Mouse (Mus musculus): ENCODE measurements around the gene Sag. TPM values are rescaled to one million over a fixed set of nuclear protein-coding genes. Genes with fewer than 3 reads are reported as not detected.
A peak's percentile ranks its signal among the peaks of the same experiment; 100 is the strongest.

Gene Sag
- polyA plus RNA-seq, 2 experiments from 2014 or later = 6.2 to 6.4 TPM

DNA sequence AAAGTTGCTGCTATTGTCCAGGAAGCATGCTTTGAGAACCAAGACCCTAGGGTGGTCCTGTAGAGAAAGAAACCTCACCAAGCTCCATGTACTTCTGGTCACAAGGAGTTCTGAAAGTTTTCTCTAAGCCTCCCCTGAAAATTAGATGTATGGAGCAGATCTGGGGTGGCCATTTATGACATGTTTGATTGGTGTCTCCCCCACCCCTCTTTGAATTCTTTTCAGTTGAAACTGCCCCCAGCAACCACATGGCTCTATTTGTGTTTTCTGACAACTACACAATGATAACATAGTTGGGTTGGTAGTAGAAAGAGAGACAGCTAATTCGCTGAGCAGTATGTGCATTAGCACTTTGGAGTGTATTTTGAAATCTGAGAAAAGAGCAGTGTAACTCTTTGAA is 52.0 kb downstream of the Sag start:
- ATAC-seq = no peak

DNA sequence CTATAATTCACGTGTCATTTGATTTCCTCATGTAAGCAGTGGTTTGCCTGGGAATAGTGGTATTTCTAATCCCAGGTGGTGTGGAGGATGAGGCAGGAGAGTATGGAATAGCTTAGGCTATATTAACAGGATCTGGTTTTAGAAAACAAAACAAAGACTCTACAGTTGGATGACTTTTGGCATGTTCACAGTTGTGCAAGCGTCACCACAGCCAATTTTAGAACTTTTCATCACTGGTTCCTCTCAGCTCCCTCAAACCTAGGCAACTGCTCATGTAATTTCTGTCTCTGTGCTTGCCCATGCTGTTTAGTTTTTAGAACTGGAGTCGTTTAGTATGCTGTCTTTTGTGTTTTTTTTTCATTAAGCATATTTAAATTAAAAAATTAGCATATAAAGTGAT is 53.3 kb downstream of the Sag start:
- no peak for ATAC-seq

DNA sequence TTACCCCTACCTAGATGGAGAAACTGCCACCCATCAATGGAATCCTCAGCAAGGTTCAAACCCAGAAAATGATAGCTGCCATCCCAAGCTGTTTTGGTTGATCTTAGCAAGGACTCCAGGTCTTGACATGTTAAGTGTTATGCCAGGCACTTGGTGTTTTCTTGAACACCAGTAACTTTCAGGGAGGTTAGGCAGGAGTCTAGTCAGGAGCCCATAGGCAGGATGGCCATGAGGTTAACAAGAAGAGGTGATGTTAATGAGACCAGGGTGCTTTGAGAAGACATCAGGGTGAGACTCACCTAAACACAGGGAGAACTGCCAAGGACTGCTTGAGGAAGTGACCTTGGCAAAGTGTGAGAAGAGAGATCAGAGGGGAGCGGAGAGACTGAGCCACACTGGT is 54.6 kb downstream of the Sag start:
- no peak for ATAC-seq

DNA sequence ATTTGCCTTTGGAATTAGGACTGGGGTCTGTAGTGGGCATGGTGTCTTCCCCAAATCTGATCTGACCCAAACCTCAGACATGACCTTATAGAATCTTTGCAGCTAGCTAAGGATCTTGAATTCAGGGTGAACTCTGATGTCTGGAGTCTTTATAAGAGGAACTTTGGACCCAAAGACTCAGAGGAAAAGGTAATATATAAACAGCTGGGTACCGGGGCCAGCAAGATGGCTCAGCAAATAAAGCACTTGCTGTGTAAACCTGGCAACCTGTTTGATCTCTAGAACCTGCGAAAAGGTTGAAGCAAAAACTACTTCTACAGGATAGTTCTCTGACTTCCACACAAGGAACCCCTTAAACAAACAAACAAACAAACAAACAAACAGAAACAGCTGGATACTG is 55.0 kb downstream of the Sag start:
- ATAC-seq = no peak

DNA sequence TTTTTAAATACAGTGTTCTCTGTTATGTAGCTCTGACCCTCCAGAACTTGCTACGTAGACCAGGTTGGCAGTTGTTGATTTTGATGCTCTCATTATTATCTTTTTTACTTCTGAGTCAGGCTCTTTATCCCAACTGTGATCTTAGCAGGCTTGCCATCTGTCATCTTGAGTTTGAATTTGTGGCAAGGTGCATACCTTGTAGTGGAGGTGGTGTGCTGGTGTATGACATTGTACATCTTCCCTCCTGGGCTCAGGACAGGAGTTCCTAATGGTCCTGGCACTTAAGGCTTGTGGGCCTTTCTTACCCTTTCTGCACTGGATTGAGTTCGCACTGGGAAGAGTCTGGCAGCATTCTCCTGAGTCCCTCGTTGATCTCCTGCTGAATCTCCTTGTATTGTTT is 60.1 kb downstream of the Sag start:
- ATAC-seq = no peak

DNA sequence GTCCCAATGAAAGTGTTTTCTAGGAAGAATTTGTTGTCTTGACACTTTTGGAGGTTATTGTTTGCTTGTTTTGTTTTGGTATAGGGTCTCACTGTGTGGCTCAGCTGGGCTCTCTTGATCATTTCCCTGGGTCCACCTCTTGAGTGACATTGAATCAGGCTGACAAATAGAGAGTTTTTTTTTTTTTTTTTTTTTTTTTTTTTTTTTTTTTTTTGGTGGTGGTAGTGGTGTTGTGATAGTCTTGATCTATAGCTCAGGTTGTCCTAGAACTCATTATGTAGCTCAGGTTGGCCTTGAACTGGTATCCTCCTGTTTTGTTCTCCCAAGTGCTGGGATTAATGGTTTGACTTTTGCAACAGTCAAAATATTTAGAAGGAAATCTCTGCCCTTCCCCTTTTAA is 61.4 kb downstream of the Sag start:
- ATAC-seq = no peak

DNA sequence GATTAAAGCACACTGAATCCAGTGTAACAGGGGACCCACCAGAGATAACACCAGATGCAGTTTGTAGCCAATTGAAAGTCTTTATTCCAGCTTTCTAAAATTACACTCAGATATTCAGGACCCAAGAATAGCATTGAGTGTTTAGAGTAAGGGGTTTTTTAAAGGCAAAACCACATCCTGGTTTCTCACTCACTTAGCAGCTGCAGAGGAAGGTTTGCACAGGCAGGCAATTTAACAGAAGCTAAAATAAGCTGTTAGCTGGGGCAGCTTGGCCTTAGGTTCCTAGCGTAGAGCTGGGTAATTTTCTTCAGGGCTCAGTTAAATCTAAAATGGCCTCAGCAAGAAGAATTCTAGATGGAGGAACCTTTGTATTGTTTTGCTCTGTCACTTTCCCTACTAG is 63.2 kb downstream of the Sag start:
- peak; percentile 95 for ATAC-seq

DNA sequence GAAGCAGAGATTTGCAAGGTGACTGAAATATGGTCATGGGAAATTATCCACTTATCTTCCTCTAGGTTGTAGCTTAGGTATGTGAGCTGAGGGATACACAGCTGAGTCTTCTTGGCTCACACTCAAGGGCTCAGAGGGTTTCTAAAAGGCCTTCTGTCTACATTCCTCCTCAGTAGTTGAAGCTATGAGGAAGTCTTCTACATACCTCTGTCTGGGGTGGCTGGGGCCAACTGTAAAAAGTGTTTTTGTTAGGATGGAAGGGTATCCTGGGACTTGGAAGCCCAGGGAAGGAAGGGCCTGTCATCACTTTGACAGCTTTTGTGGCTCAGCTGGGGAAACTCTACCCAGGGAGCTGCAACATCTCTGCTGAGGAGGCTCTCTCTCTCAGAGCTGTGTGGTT is 68.1 kb downstream of the Sag start:
- no peak for ATAC-seq

DNA sequence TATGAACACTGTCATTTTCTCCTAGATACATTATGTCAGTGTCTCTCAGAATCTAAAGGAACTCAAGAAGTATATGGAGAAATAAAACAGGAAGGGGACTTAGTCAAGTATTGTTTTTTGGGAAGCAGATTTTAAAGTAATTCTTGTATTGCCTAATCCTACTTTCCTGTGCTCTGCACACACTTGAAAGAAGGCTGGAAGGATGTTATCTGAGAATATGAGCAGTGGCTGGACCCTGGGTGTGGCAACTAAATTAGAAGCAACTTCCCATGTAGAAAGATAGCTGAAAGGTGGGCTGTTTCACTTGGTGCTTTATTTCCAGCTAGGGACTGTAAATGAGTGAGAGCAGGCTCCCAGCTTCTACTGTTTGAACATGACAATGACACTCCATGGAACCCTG is 69.6 kb downstream of the Sag start:
- ATAC-seq = no peak

DNA sequence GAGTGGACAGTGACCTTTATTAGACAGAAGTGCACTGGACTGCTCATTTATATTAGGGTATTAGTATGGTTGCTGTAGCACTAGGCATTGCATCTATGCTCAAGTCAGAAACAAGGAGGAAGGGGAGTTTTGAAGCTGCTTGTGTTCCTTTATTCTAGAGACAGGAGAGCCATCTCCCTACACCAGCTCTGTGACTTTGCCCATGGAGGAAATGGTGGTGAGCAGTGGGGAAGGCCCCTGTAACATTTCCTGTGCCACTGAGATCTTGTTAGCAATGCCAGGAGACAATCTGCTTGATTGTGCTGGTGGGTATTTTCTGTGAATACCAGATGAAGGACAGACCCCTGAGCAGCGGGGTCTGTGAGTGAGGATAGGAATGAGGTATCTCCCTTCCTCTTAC is 72.6 kb downstream of the Sag start:
- peak; percentile 84 for ATAC-seq

DNA sequence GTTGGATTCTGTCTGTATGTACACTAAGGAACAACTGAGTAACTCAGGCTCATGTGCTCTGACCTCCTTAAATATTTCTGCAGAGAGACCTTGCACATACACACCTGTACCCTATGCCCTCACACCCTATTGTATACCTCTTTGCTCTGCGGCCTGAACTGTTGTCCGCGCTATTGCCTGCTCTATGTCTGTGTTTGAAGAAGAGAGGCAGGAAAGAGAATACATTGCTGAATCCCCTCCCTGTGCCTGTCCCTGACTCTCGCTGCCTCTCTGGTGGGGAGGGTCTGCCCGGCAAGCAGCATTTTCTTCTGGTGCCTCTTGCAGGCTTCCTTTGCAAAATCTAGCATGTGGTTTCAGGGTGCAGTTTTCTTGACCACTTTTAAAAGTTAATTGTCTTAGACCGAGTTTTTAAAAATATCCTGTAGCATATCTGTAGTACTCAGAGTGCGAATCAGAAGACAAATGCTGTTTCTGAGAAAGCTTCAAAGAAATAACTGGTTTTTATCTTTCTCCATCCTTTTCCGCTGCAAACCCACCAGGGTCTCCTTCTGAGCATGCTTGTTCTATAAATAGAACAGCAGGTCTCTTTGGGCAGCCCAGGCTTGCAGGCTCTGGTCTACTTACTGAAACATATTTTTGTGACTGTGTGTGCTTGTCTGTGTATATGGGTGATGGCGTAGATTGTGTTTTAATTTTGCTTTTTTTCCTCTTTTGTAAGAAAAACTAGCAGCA is 74.2 kb downstream of the Sag start:
- peak; percentile 11 for ATAC-seq

DNA sequence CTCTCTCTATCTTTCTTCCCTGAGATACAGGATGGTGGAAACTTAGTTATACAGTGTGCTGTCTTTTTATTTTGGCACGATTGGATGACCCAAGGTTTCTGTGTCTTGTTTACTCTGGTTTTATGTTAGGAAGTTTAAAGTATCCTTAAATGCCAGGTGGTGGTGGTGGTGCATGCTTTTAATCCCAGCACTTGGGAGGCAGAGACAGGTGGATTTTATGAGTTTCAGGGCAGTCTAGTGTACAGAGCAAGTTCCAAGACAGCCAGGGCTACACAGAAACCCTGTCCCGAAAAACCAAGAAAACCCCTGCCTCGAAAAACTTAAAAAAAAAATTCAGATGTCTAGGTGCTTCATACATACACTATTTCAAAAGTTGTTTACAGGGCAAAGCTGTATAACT is 75.6 kb downstream of the Sag start:
- ATAC-seq = no peak

DNA sequence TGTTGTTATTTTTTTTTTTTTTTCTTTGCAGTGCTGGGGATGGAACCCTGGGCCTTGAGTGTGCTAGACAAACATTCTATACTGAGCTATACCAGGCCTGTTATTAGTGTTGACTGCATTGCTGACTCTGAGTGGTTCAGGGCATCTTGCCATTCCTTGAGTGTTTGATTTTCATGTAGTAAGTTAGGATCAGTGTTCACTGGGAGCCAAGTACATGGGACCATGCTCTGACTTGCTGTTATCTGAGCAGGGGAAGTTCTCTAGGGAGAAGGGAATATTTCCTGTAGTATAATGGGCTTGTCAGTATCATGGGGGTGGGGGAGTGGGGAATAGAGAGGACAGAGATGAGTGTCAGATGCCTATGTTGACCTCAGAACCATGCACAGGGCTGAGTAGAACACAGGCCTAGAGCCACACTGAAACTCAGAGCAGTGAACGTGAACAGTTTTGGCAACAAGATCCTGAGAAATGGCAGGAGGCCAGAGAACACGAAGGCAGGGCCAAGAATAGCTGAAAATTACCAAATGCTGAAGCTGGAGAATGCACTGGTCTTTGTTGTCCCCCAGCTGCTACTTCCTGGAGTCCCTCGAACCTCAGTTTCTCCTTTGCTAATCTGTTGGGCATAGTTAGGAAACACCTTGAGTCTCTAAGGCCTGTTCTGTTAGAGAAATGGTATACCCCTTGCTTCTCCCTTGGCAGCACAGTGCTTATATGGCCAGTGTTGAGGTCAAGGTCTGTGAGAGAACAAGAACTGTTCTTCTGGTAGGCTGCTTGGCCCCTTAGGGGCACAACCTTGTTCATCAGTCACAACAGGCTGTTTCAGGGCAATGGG is 76.2 kb downstream of the Sag start:
- no peak for ATAC-seq

DNA sequence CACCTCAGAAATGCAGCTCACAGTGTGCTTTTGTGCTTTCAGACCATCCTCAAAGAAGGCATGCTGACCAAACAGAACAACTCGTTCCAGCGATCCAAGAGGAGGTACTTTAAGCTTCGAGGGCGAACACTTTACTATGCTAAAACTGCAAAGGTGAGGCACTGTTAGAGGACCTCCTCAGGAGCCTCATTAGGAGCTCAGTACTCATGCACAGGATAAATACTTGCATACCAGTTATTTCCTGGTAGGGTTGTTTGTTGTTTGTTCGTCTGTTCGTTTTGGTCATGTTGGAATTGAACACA is 76.8 kb downstream of the Sag start:
- ATAC-seq = no peak

DNA sequence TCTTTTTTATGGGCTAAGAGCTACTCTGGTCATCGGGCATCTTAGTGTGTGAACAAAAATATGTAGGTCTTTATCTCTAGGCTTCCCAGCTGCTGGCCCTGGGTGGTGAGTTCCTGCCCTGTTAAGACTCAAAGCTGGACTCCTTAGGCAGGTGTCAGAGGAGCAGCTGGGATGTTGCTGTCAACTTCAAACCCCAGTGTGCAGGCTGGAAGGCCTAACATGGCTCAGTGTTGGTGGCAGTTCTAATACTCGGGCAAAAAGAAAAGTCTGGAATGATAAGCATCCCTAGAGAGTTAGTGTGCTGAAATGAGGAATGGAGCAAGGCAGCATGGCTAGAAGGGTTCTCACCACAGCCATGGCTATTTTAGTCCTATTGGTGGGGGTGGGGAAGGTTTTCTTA is 77.4 kb downstream of the Sag start:
- ATAC-seq = no peak

DNA sequence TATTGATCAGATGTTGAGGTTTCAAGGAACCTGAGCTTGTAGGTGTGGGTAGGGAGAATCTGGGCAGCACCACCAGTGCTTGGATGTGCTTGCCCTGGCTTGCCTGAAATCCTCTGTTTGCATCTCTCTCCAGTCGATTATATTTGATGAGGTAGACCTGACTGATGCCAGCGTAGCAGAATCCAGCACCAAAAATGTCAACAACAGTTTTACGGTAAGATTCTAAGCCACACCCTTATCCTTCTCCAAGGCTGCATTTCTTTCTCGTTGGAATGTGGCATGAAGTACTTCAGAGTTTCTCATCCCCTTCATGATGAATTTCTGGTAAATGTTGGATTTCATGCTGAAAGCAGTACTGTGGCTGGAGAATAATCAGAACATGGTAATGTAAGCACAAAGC is 78.2 kb downstream of the Sag start:
- ATAC-seq = no peak

DNA sequence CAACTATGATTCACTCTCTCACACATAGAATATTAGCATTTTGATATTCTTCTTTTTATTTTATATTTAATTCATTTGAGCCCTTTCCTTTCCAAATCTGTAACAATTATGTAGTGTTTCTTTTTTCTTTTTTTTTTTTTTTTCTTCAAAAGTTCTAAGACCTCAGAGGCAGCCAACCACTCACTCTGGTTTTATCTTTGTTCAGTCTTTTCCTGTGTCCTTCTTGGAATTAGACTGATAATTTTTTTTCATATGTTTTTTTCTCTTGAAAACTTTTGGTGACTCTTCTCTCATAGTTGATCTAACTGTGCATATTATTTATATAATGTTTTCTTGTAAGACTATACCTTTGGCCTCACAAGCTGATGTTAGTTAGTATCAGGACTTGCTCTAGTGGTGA is 79.1 kb downstream of the Sag start:
- ATAC-seq = no peak

DNA sequence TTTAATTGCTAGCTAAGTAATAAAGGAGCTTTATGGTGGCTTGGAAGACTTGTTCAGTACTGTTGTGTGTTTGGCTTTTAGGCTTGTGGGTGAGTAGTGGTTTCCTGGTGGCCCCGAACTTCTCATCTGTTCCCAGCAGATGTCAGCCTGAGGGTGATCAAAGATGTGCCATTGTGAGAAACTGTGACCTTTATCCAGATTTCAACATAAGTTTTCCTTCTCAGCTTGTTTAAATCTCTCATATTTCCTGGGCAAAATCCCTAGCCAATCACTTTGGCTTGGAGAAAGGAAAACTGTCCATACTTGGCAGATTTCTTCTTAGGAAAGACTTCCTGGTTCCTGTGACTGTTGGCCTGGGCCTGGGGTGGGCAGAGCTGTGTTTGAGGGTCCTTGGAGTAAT is 87.5 kb downstream of the Sag start:
- ATAC-seq = peak; percentile 49

DNA sequence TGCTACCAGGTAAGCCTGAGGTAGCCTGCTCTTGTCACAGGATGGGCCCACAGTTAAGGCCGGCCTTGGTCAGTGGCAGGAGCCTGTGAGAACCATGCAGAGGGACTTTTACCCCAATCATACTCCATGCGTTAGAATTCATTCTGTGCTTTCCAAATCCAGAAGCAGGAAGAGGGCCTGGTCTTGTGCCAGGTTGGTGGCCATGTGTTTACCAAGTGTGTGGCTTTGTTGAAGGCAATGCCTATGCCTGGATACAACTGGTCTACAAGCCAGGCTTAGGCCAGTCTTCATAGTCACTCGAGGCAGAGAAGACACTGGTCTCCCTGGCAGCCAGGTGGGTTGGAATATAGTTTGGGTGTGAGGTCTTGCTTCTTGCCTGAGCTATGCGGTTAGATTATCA is 88.2 kb downstream of the Sag start:
- no peak for ATAC-seq

DNA sequence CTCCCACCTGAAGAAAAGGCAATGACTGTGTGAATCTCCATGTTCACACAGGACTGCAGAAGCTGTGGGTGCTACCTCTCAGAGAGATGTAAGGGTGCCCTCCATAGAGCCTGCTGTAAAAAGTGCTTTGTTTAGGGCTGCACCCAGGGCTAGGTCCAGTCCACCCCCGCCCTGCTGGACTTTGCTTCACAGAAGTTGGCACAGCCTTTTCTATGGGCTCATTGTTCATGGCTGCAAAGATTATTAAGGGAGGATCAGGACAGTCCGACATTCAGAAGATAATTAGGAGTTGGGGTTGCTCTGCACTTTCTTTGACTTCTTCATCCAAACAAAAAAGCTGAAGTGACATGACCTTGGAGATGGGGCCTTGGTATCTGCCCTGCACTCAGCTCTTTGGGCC is 89.0 kb downstream of the Sag start:
- ATAC-seq = no peak

DNA sequence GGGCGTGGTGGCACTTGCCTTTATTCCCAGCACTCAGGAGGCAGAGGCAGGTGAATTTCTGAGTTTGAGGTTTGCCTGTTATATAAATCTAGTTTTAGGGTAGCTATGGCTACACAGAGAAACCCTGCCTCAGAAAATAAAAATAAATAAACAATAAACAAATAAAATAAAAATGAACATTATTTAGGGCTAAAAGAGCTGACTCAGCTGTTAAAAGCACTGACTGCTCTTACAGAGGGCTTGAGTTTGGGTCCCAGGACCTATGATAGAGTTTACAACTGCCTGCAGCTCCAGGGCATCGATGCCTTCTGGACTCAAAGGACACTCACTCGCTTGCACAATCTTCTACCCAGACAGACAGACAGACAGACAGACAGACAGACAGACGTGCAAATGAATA is 89.9 kb downstream of the Sag start:
- ATAC-seq = no peak

All from CD4-positive, CD25-positive, alpha-beta regulatory T cell, adult 4 months (primary cell).